Mouse (Mus musculus): ENCODE data around the gene Cmip.

GRCm38 (mm10) chr8:117227339-117227738 is 29.5 kb upstream of the Cmip start:
- TF ChIP-seq CTCF (IDR thresholded peaks at IDR 0.05; ENCODE audit: insufficient read depth, low read length) (no peak), POLR2A (IDR thresholded peaks at IDR 0.05; ENCODE audit: borderline replicate concordance, extremely low read depth, low read depth, low read length) (no peak)
